Mouse (Mus musculus) cerebral cortex, adult 2 months (tissue): ENCODE measurements around the gene Draxin.

Experiments used
- WGBS: fragments of 180-500 bp; shearing (Covaris S2); methylation state at CpG from one replicate; pipeline ENCODE4 v1.1.7; 2018; 5-methylcytosine and 5-hydroxymethylcytosine counted together

The Draxin gene

DNA sequence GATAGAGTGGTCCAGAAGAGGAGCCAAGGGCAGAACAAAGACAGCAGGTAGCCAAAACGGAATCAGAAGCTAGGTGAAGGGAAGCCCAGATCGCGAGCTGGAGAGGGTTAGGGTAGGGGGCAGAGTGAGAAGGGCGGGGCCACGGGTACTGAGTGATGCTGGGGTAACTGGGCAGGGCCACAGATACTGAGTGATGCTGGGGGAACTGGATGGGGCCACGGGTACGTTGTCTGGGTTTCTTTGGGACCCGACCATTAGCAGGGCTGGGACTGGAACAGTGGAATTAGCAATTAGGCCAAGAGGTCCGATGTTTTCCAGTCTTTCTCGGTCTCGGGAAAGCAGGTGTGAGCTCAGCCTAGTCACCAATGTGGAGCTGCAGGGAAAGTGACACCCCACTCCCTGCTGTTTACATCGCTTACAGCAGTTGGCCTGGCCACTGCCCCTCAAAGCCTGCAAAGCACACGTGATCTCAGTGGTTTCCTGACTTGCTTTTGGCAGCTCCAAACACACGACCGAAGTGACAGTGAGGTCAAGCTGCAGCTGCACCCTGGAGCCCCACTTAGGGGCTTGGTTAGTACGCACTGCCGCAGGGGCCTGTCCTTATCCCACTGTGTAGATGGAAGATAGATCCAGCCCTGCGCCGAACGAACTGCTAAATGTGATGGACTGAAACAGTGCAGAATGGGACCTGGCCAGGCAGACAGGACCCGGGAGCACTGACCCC is 47.2 kb downstream of the Draxin start:
- 74% methylated on average over 21 of the region's 21 CpGs for WGBS

GRCm38 (mm10) chr4:148082257-148083044 is 48.0 kb downstream of the Draxin start:
- WGBS, result 66% methylated on average over 12 of the region's 12 CpGs

DNA sequence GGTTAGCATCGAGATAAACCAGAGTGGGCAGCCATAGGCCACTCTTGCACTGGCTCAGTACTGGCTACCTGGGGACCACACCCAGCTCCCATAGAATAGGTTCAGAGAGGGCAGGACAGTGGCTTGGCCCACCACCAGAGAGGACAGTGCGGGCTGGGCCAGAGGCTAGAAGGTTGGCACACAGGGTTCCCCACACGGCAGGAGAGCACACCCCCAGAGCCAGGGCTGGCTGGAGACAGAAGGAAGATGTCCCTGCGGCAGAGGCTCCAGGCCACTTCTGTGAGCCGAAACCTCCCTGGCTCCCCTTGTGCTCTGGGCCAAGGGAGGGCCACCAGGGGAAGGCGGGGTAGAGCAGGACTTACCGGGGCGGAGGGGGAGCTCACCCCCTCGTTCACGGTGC is 49.3 kb downstream of the Draxin start:
- 94% methylated on average over 10 of the region's 10 CpGs for WGBS

GRCm38 (mm10) chr4:148080597-148080973 is 49.9 kb downstream of the Draxin start:
- WGBS, result 80% methylated on average over 1 of the region's 1 CpGs

GRCm38 (mm10) chr4:148079944-148080596 is 50.4 kb downstream of the Draxin start:
- 93% methylated on average over 8 of the region's 8 CpGs for WGBS

DNA sequence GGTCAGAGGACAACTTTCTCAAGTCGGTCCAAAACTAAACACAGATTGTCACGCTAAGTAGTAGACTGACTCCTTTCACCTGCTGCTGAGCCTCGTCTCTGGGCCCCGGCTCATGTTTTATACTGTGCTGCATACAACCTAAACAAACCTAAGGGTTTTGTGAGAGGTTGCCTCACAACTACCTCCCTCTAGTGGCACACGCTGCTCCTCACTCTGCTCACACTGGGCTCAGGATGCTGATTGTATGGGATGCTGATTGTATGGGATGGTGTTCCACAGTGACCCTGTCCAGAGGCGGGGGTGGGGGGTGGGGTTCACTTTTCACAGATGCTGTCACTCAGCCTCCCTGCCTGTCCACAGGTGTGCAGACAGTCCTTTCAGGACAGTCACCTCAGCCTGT is 51.3 kb downstream of the Draxin start:
- 62% methylated on average over 6 of the region's 6 CpGs for WGBS

DNA sequence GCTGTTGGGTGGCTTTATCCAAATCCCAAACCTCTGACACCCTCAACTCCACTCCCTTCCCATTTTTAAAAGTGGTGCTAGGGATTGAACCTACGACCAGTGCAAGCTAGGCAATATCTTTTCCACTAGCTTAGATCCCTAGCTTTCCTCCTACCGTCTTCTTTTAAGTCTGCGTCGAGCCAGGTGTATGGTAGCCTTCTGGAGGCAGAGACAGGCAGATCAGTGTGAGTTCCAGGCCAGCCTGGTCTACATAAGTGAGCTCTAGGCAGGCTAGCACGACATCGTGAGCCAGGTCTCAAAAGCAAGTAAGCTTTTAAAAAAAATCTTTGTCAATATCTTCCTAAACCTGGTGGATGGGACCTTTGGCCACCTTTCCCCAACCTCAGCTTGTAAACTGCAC is 54.6 kb downstream of the Draxin start:
- WGBS, result 94% methylated on average over 6 of the region's 6 CpGs

- WGBS, result 46% methylated on average over 21 of the region's 21 CpGs
Observed at GRCm38 (mm10) chr4:148075259-148075658, 55.2 kb downstream of the Draxin start.

DNA sequence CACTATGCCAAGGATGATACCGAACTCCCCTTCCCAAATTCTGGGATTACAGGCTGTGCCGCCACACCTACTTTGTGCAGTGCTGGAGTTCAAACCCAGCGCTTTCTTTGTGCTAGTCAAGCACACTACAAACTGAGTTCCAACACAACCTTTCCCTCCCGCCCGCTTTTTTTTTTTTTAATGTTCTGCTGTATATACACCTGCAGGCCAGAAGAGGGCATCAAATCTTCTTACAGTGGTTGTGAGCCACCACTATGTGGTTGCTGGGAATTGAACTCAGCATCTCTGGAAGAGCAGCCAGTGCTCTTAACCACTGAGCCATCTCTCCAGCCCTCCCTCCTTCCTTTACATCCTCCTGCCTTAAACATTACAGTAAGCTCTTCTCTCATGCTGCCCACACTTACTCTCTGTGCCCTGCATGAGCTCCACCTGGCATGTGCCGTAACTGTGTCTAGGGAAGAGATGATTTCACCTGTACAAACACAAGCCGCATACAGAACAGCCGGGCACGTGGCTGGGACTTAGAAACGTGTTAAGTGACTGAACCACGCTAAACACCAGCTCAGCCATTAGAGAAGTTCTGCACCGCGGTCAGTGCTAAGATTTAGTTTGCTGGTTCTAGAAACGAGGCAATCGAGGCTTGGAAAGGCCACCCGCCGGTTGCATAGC is 55.8 kb downstream of the Draxin start:
- whole genome bisulfite sequencing, result 54% methylated on average over 17 of the region's 17 CpGs

- WGBS, result 76% methylated on average over 5 of the region's 5 CpGs
Observed at GRCm38 (mm10) chr4:148071508-148071907, 59.0 kb downstream of the Draxin start.

- WGBS, result 90% methylated on average over 9 of the region's 9 CpGs
Observed at GRCm38 (mm10) chr4:148069602-148070218, 60.8 kb downstream of the Draxin start.

GRCm38 (mm10) chr4:148067346-148067745 is 63.2 kb downstream of the Draxin start:
- 94% methylated on average over 8 of the region's 8 CpGs for WGBS

DNA sequence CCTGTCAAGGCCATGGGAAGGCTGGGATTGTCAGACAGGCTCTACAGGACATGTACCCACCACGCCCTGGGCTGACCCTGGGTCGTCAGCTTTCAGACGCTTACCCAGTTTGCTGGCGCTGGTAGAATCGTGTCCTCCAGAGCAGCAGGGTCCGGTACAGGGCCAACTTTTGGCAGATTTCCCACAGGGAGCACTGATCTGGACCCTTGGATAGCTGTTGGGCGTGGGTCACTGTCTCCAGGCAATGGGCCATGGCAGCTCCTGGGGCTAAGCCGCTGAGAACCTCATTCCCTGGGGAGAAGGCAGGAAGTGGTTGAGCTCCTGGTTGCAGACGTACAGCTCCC is 64.1 kb downstream of the Draxin start:
- 81% methylated on average over 9 of the region's 9 CpGs for WGBS

- WGBS, result 49% methylated on average over 6 of the region's 6 CpGs
Observed at GRCm38 (mm10) chr4:148065702-148066400, 64.6 kb downstream of the Draxin start.

- 92% methylated on average over 9 of the region's 9 CpGs for WGBS
Observed at GRCm38 (mm10) chr4:148061086-148061480, 69.4 kb downstream of the Draxin start.

- 58% methylated on average over 13 of the region's 13 CpGs for WGBS
Observed at GRCm38 (mm10) chr4:148060120-148061085, 70.1 kb downstream of the Draxin start.

DNA sequence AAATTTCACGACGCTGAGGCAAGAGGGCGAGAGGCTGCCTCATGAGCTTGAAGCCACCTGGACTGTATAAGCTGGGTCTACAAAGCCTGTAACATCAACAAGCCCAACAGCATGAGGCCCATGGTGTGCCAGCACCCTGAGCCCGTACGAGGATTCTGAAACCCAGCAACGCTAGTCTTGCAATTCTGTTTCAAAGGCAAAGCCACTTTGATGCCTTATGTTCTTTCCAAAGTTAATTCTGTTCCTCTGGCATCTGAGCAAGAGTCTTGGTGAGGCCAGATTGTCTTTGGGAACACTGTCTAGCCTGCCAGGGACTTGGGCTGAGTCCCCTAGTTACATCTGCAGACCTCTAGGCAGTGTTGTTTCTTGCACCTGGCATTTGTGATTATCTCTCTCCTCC is 71.5 kb downstream of the Draxin start:
- 53% methylated on average over 6 of the region's 6 CpGs for WGBS

DNA sequence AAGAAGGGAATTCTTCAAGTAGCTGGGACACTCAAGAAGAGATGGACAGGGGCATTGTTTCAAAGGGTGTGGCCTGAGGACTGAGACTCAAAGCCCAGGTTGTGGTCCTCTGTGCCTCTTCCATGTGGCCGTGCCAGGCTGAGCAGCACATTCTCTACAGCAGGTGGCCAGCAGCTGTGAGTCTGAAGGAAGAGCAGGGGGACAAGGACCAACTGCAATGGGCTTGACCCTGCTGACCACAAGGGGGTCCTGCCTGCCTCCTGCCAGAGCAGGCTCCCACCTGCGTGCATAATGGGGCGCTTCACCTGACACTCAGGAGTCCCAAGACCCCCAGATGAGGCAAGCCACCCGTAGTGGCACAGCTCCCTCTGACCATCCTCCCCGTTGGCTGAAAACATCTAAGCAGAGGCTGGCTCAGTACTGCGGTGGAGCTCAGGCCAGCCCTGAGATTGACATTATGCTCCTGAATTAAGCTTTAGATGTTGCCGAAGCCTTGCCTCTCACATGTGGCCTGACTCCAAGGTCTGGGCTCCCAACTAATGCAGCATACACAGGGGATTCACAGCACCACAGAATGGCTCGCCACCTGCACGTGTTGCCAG is 72.2 kb downstream of the Draxin start:
- WGBS, result 73% methylated on average over 9 of the region's 9 CpGs

DNA sequence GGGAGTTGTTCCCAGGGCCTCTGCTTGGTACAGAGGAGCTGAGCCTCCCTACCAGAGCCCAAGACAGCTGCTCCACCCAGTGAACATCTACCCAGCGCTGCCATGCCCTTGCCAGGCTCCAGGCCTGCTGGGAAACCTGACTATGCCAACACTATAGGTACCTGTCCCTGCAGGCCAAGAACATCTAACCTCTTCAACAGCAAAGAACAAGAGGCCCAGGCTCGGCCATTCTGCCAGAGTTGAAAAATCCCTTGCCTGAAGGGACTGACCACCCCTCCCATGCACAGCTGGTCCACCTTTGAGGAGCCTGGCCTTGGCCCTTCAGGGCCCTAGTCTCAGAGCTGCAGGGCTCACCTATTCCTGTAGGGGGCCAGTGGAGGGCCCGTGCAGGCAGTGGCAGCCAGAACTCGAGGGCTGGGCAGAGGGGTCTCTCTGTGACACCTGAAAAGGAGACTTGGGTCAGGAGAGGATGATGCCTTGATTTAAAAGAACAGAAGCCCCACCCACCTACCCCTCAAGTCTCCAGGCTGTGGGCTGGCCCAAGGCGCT is 72.8 kb downstream of the Draxin start:
- 78% methylated on average over 5 of the region's 5 CpGs for WGBS
